Mouse (Mus musculus) CH12.LX (cell line): ENCODE measurements at regions not wholly inside any gene's neighbourhood (a gene's known extent, or its start where the extent isn't known, plus 50 kb on each side); places are given as distances from the start of the nearest gene placed in this dataset.

ENCODE experiments used
- CHD1 ChIP-seq: IDR thresholded peaks from 2 replicates; pipeline ENCODE4 v1.6.1; 2012; ENCODE audit warnings: low read depth, low read length, improper control_type of control experiment, inconsistent platforms
- CTCF ChIP-seq, 2 experiments: IDR thresholded peaks in 1 of 2; conservative IDR thresholded peaks in 1 of 2; 2 replicates each; pipeline ENCODE4 v1.5.1; 2011 to 2012; ENCODE audit warnings: low read depth in 2 of 2, low read length in 2 of 2, improper control_type of control experiment in 1 of 2, inconsistent platforms in 1 of 2, mild to moderate bottlenecking in 1 of 2, moderate library complexity in 1 of 2
- EP300 ChIP-seq: IDR thresholded peaks from 2 replicates; pipeline ENCODE4 v1.6.1; 2011; ENCODE audit warnings: low read length, improper control_type of control experiment
- GABPA ChIP-seq: IDR thresholded peaks from 2 replicates; pipeline ENCODE4 v1.6.1; 2012; ENCODE audit warnings: low read depth, low read length, improper control_type of control experiment, inconsistent platforms; ENCODE audit not compliant: insufficient replicate concordance
- MAFK ChIP-seq: IDR thresholded peaks from 2 replicates; pipeline ENCODE4 v1.6.1; 2011; ENCODE audit warnings: low read length, improper control_type of control experiment; ENCODE audit not compliant: insufficient replicate concordance
- MAX ChIP-seq: IDR thresholded peaks from 2 replicates; pipeline ENCODE4 v1.6.1; 2011; ENCODE audit warnings: low read length, improper control_type of control experiment
- MEF2A ChIP-seq: IDR thresholded peaks from 2 replicates; pipeline ENCODE4 v1.6.1; 2014; ENCODE audit warnings: low read depth, mild to moderate bottlenecking, inconsistent platforms, low read length, improper control_type of control experiment, borderline replicate concordance
- MYC ChIP-seq: IDR thresholded peaks from 2 replicates; pipeline ENCODE4 v1.6.1; 2011; ENCODE audit warnings: low read depth, mild to moderate bottlenecking, improper control_type of control experiment, low read length
- NELFE ChIP-seq: IDR thresholded peaks from 2 replicates; pipeline ENCODE4 v1.6.1; 2011; ENCODE audit warnings: low read depth, low read length, improper control_type of control experiment
- POLR2A ChIP-seq: IDR thresholded peaks from 2 replicates; pipeline ENCODE4 v1.6.1; 2011; ENCODE audit warnings: low read depth, mild to moderate bottlenecking, improper control_type of control experiment, low read length
- RAD21 ChIP-seq: IDR thresholded peaks from 2 replicates; pipeline ENCODE4 v1.6.1; 2011; ENCODE audit warnings: low read depth, mild to moderate bottlenecking, low read length, improper control_type of control experiment, moderate library complexity
- TCF12 ChIP-seq: IDR thresholded peaks from 2 replicates; pipeline ENCODE4 v1.6.1; 2014; ENCODE audit warnings: low read depth, mild to moderate bottlenecking, inconsistent platforms, low read length, improper control_type of control experiment
- USF2 ChIP-seq: conservative IDR thresholded peaks from 2 replicates; pipeline ENCODE4 v1.6.1; 2011; ENCODE audit warnings: low read depth, low read length, improper control_type of control experiment
- ZC3H11A ChIP-seq: IDR thresholded peaks from 2 replicates; pipeline ENCODE4 v1.6.1; 2012; ENCODE audit warnings: low read depth, mild to moderate bottlenecking, inconsistent platforms, low read length, improper control_type of control experiment

- TF ChIP-seq ZC3H11A, result no peak
- TF ChIP-seq CTCF (conservative IDR thresholded peaks at IDR 0.05 in 1 of 2, IDR thresholded peaks at IDR 0.05 in 1 of 2; ENCODE audit: low read depth in 2 of 2, low read length in 2 of 2), result no peak
- no peak for TF ChIP-seq POLR2A
- TF ChIP-seq NELFE, result no peak
- TF ChIP-seq USF2, result no peak
- no peak for TF ChIP-seq TCF12
- TF ChIP-seq RAD21, result no peak
- TF ChIP-seq MYC, result no peak
- TF ChIP-seq GABPA, result no peak
- no peak for TF ChIP-seq EP300
- TF ChIP-seq MEF2A, result no peak
- TF ChIP-seq CHD1, result no peak
- no peak for TF ChIP-seq MAFK
- TF ChIP-seq MAX, result no peak
Observed at GRCm38 (mm10) chr1:157632586-157632985, 126.1 kb downstream of the Sec16b start.
